Mouse (Mus musculus) cortical plate, adult 2 months (tissue): ENCODE data around the gene Pde2a. TPM values are rescaled to one million over a fixed set of nuclear protein-coding genes. Genes with fewer than 3 reads are reported as not detected.

Source experiments
- H3K27ac ChIP-seq: fragments of 200-500 bp; 2 replicates; pipeline ENCODE4 v1.5.1; 2012; ENCODE audit warnings: low read length, control low read depth, inconsistent platforms; ENCODE audit not compliant: insufficient read depth
- H3K4me1 ChIP-seq: fragments of 200-500 bp; 2 replicates; pipeline ENCODE4 v1.6.1; 2011; ENCODE audit warnings: low read length; ENCODE audit not compliant: control insufficient read depth, insufficient read depth
- H3K4me3 ChIP-seq: fragments of 200-500 bp; 2 replicates; pipeline ENCODE4 v1.5.1; 2011; ENCODE audit warnings: mild to moderate bottlenecking, low read length, control low read depth; ENCODE audit not compliant: insufficient read depth
- CTCF ChIP-seq: fragments of 200-500 bp; IDR thresholded peaks from 2 replicates; pipeline ENCODE4 v1.5.1; 2011; ENCODE audit warnings: mild to moderate bottlenecking, control low read depth, low read length; ENCODE audit not compliant: insufficient read depth; ENCODE audit errors: extremely low read depth
- POLR2A ChIP-seq: fragments of 200-500 bp; IDR thresholded peaks from 2 replicates; pipeline ENCODE4 v1.6.1; 2011; ENCODE audit warnings: mild to moderate bottlenecking, low read length, control low read depth; ENCODE audit not compliant: insufficient read depth; ENCODE audit errors: extremely low read depth
- polyA plus RNA-seq: library from polyadenylated mRNA; depleted of rRNA; stranded (reverse); fragments of >200 nt; gene quantifications from 2 replicates; pipeline ENCODE4 v1.2.3, GENCODE M21; 2012

The Pde2a gene
- polyA plus RNA-seq, 1 experiment = 236 TPM

DNA sequence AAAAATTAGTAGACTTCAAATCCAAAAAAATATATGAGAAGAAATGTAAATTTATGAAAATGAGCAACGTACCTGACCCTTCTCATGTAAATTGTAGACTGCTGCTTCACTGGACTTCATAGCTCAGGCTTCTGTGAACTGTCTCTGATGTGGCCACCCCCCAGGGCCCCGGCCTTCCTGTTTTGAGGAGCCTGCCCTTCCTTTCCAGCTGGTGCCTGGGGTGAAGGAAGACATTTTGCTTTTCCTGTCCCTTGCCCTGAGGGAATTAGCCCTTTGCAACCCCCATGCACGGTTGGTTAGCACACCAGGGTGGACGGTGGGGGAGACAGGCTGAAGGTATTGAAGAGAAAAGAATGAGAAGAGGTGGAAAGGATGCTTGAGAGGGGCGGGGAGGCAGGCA is 35.3 kb downstream of the Pde2a start:
- H3K4me1 ChIP-seq = peaks cover 29% of the 10 kb centered on the region

GRCm38 (mm10) chr7:101457283-101457682 is 35.8 kb downstream of the Pde2a start:
- Histone ChIP-seq H3K4me1 (peaks cover 32% of the 10 kb centered on the region), H3K27ac (peak overlapping the region; percentile 52), H3K4me3 (peak overlapping the region; percentile 5; the same call in 1 of the 2 replicates)

More for the DNA sequence above, 35.3 kb downstream of the Pde2a start:
- Histone ChIP-seq H3K27ac (peak overlapping the region; percentile 52; the same call in 1 of the 2 replicates), H3K4me3 (0 out of 2 replicates have a peak overlapping the region, but pooled peaks have one; percentile 5)
- no peak for TF ChIP-seq CTCF
- TF ChIP-seq POLR2A = no peak

GRCm38 (mm10) chr7:101457801-101458200 is 36.3 kb downstream of the Pde2a start:
- TF ChIP-seq POLR2A (peak; percentile 12; the same call in 1 of the 2 replicates), CTCF (no peak)
- Histone ChIP-seq H3K4me3 (no peak overlapping the region), H3K27ac (peak overlapping the region; percentile 52), H3K4me1 (peaks cover 35% of the 10 kb centered on the region)

More at GRCm38 (mm10) chr7:101457283-101457682, 35.8 kb downstream of the Pde2a start:
- TF ChIP-seq CTCF = no peak
- TF ChIP-seq POLR2A = peak; percentile 41; the same call in 1 of the 2 replicates

DNA sequence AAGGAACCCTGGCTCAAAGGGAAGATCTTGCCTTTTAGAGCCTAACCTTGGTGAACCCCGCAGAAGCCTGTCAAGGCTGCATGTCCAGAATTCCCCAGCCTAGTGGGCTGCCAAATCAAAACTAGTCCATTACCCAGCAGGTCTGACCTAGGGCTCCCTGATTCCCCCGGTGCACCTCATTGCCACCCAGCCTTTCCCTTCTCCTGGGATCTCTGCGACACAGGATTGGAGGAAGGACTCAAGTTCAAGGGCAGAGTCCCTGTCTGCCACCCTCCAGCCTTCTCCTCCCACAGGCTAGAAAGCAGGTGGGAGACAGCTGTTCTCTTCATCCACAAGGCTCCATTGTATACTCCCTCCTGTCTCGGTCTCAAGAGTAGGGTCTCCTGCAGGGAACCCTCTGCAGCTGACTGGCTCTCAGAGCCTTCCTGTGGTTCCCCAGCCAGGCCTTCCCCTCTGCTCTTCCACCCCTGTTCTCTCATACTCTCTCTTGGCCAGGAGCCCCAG is 36.8 kb downstream of the Pde2a start:
- peaks cover 38% of the 10 kb centered on the region for H3K4me1 ChIP-seq
- H3K27ac ChIP-seq = peak overlapping the region; percentile 52
- no peak overlapping the region for H3K4me3 ChIP-seq

GRCm38 (mm10) chr7:101459305-101459813 is 37.9 kb downstream of the Pde2a start:
- TF ChIP-seq CTCF (no peak), POLR2A (no peak)
- Histone ChIP-seq H3K27ac (no peak overlapping the region), H3K4me1 (peaks cover 38% of the 10 kb centered on the region)

More for the DNA sequence above, 36.8 kb downstream of the Pde2a start:
- no peak for TF ChIP-seq POLR2A
- no peak for TF ChIP-seq CTCF

DNA sequence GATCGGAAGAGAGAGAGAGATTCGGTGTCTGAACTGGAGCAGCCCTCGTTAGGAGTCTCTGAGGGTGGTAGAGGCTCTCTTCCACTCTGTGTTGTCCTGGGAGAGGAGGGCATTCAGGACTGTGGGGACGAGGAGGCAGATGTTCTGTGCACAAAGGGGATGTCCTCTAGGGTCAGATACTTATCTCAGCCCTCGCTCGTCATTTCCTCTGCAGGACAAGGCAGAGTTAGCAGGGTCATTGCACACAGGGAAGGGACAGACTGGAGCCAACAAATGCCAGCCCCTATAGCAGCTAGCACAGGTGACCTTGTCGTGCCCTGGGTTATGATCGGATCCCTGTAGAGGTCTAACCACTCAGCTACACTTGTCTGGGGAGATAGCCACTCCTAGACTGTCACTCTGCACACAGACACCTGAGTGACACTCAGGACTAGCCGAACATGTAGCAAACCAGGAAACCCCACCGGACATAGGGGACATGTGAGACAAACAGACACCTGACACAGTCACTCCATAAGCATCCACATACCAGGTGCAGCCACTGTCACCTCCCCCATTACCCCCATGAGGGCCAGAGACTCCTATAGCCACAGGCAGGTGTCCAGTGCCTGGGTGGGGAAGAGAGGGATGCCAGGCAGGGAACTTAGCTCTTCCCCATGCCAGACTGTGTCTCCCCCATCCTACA is 38.6 kb downstream of the Pde2a start:
- peaks cover 38% of the 10 kb centered on the region for H3K4me1 ChIP-seq
- peak overlapping the region; percentile 11; the same call in 1 of the 2 replicates for H3K27ac ChIP-seq
- no peak overlapping the region for H3K4me3 ChIP-seq
- TF ChIP-seq CTCF (no peak), POLR2A (no peak)

More at GRCm38 (mm10) chr7:101459305-101459813, 37.9 kb downstream of the Pde2a start:
- H3K4me3 ChIP-seq = no peak overlapping the region

GRCm38 (mm10) chr7:101460608-101460957 is 39.1 kb downstream of the Pde2a start:
- Histone ChIP-seq H3K4me1 (peaks cover 35% of the 10 kb centered on the region), H3K27ac (no peak overlapping the region)
- TF ChIP-seq CTCF = no peak
- no peak for TF ChIP-seq POLR2A

GRCm38 (mm10) chr7:101461571-101461970 is 40.1 kb downstream of the Pde2a start:
- H3K4me1 ChIP-seq = peaks cover 35% of the 10 kb centered on the region
- no peak overlapping the region for H3K4me3 ChIP-seq
- TF ChIP-seq POLR2A (no peak), CTCF (no peak)
- no peak overlapping the region for H3K27ac ChIP-seq

More at GRCm38 (mm10) chr7:101460608-101460957, 39.1 kb downstream of the Pde2a start:
- H3K4me3 ChIP-seq = no peak overlapping the region

- Histone ChIP-seq H3K4me3 (no peak overlapping the region), H3K4me1 (peaks cover 37% of the 10 kb centered on the region), H3K27ac (0 out of 2 replicates have a peak overlapping the region, but pooled peaks have one; percentile 9)
- no peak for TF ChIP-seq CTCF
- TF ChIP-seq POLR2A = no peak
These were observed 41.0 kb downstream of the Pde2a start for GRCm38 (mm10) chr7:101462327-101463068.

- Histone ChIP-seq H3K4me3 (no peak overlapping the region), H3K4me1 (peaks cover 31% of the 10 kb centered on the region), H3K27ac (no peak overlapping the region)
- TF ChIP-seq CTCF (no peak), POLR2A (no peak; the same call in 1 of the 2 replicates)
These were observed 42.3 kb downstream of the Pde2a start for GRCm38 (mm10) chr7:101463665-101464271.
